Mouse (Mus musculus) forebrain, embryonic 11.5 days (tissue): ENCODE measurements around the gene Raver2. TPM values are rescaled to one million over a fixed set of nuclear protein-coding genes. Genes with fewer than 3 reads are reported as not detected.
A peak's percentile ranks its signal among the peaks of the same experiment; 100 is the strongest.

ENCODE experiments used
- ATAC-seq: fragments of 200-750 bp; cut with Nextera tagmentation; replicated peaks from 2 replicates; pipeline ENCODE4 v1.8.0; 2017; ENCODE audit warnings: moderate TSS enrichment; ENCODE audit not compliant: low FRiP score
- DNase-seq: peaks from one replicate; pipeline ENCODE4 v3.0.0-alpha.2; 2017; ENCODE audit warnings: low spot score
- H3K27ac ChIP-seq: fragments of 300-500 bp; sonication (generic); 2 replicates; pipeline ENCODE4 v1.5.1; 2014; ENCODE audit warnings: low read depth, low read length
- H3K27me3 ChIP-seq: fragments of 300-500 bp; sonication (generic); 2 replicates; pipeline ENCODE4 v1.6.1; 2014; ENCODE audit warnings: mild to moderate bottlenecking, low read length, mixed read lengths; ENCODE audit not compliant: control insufficient read depth, insufficient read depth
- H3K36me3 ChIP-seq: fragments of 300-500 bp; sonication (generic); 2 replicates; pipeline ENCODE4 v1.6.1; 2014; ENCODE audit warnings: mild to moderate bottlenecking, low read length, moderate library complexity, mixed read lengths; ENCODE audit not compliant: control insufficient read depth, insufficient read depth
- H3K4me1 ChIP-seq: fragments of 300-500 bp; sonication (generic); replicated peaks from 2 replicates; pipeline ENCODE4 v1.6.1; 2014; ENCODE audit warnings: low read length, mixed read lengths; ENCODE audit not compliant: control insufficient read depth, insufficient read depth
- H3K4me2 ChIP-seq: fragments of 300-500 bp; sonication (generic); 2 replicates; pipeline ENCODE4 v1.6.1; 2014; ENCODE audit warnings: low read depth, mild to moderate bottlenecking, low read length, moderate library complexity, mixed read lengths; ENCODE audit not compliant: severe bottlenecking
- H3K4me3 ChIP-seq: fragments of 300-500 bp; sonication (generic); 2 replicates; pipeline ENCODE4 v1.5.1; 2014; ENCODE audit warnings: low read depth, low read length
- H3K9ac ChIP-seq: fragments of 300-500 bp; sonication (generic); 2 replicates; pipeline ENCODE4 v1.6.1; 2014; ENCODE audit warnings: low read length
- H3K9me3 ChIP-seq: fragments of 300-500 bp; sonication (generic); 2 replicates; pipeline ENCODE4 v1.6.1; 2016; ENCODE audit warnings: low read length, mixed read lengths; ENCODE audit not compliant: control insufficient read depth
- WGBS: fragments of 180-500 bp; shearing (Covaris S2); extraction: QIAGEN DNeasy Blood & Tissue Kit; methylation state at CpG from one replicate; pipeline ENCODE4 v1.1.7; 2014; 5-methylcytosine and 5-hydroxymethylcytosine counted together
- polyA plus RNA-seq: library from polyadenylated mRNA; unstranded; fragments of >200 nt; fragmentation: Nextera tagmentation; extraction: Ambion mirVana; gene quantifications from 2 replicates; pipeline ENCODE4 v1.2.1, GENCODE M21; 2014

The Raver2 gene
- polyA plus RNA-seq, 1 experiment from 2014 or later: 13.7 TPM

- no peaks in the 10 kb centered on the region for H3K27me3 ChIP-seq
- no peak overlapping the region for H3K27ac ChIP-seq
- H3K9ac ChIP-seq: no peak overlapping the region
- H3K36me3 ChIP-seq: no peaks in the 10 kb centered on the region
- H3K9me3 ChIP-seq: no peaks in the 10 kb centered on the region
- ATAC-seq (no peak), DNase-seq (no peak)
- 94% methylated on average over 14 of the region's 14 CpGs for WGBS
- H3K4me3 ChIP-seq: no peak overlapping the region
- no peaks in the 10 kb centered on the region for H3K4me1 ChIP-seq
- H3K4me2 ChIP-seq: no peak overlapping the region
Measured at GRCm38 (mm10) chr4:101135909-101136308, 67.1 kb downstream of the Raver2 start.

GRCm38 (mm10) chr4:101137975-101138374, 69.2 kb downstream of the Raver2 start:
- Histone ChIP-seq H3K27me3 (no peaks in the 10 kb centered on the region), H3K4me1 (no peaks in the 10 kb centered on the region), H3K4me3 (no peak overlapping the region), H3K9me3 (no peaks in the 10 kb centered on the region), H3K4me2 (no peak overlapping the region), H3K9ac (no peak overlapping the region), H3K27ac (no peak overlapping the region), H3K36me3 (no peaks in the 10 kb centered on the region)
- ATAC-seq: no peak
- no peak for DNase-seq
- 85% methylated on average over 11 of the region's 11 CpGs for WGBS

- H3K27ac ChIP-seq: no peak overlapping the region
- no peaks in the 10 kb centered on the region for H3K27me3 ChIP-seq
- ATAC-seq (no peak), DNase-seq (no peak)
- 86% methylated on average over 5 of the region's 5 CpGs for WGBS
- H3K4me3 ChIP-seq: no peak overlapping the region
- H3K4me1 ChIP-seq: no peaks in the 10 kb centered on the region
- H3K4me2 ChIP-seq: no peak overlapping the region
- no peaks in the 10 kb centered on the region for H3K36me3 ChIP-seq
- H3K9ac ChIP-seq: no peak overlapping the region
- no peaks in the 10 kb centered on the region for H3K9me3 ChIP-seq
Measured at GRCm38 (mm10) chr4:101141768-101142167, 73.0 kb downstream of the Raver2 start.

- Histone ChIP-seq H3K4me2 (no peak overlapping the region), H3K9me3 (no peaks in the 10 kb centered on the region), H3K4me3 (no peak overlapping the region), H3K36me3 (no peaks in the 10 kb centered on the region), H3K27ac (no peak overlapping the region), H3K9ac (no peak overlapping the region), H3K27me3 (no peaks in the 10 kb centered on the region), H3K4me1 (no peaks in the 10 kb centered on the region)
- no peak for ATAC-seq
- WGBS: 83% methylated on average over 4 of the region's 4 CpGs
- DNase-seq: no peak
Measured at GRCm38 (mm10) chr4:101143901-101144300, 75.1 kb downstream of the Raver2 start.

GRCm38 (mm10) chr4:101144361-101144760, 75.6 kb downstream of the Raver2 start:
- Histone ChIP-seq H3K4me1 (no peaks in the 10 kb centered on the region), H3K27me3 (no peaks in the 10 kb centered on the region), H3K9ac (no peak overlapping the region), H3K9me3 (no peaks in the 10 kb centered on the region), H3K36me3 (no peaks in the 10 kb centered on the region), H3K4me3 (no peak overlapping the region), H3K27ac (no peak overlapping the region), H3K4me2 (no peak overlapping the region)
- DNase-seq: no peak
- WGBS: 85% methylated on average over 4 of the region's 4 CpGs
- ATAC-seq: no peak

GRCm38 (mm10) chr4:101144790-101145189, 76.0 kb downstream of the Raver2 start:
- Histone ChIP-seq H3K4me1 (no peaks in the 10 kb centered on the region), H3K4me2 (no peak overlapping the region), H3K9ac (no peak overlapping the region), H3K27me3 (no peaks in the 10 kb centered on the region), H3K27ac (no peak overlapping the region), H3K36me3 (no peaks in the 10 kb centered on the region), H3K9me3 (no peaks in the 10 kb centered on the region), H3K4me3 (no peak overlapping the region)
- 88% methylated on average over 7 of the region's 7 CpGs for WGBS
- ATAC-seq (no peak), DNase-seq (no peak)

- WGBS: 29% methylated on average over 9 of the region's 9 CpGs
- no peak overlapping the region for H3K9ac ChIP-seq
- peak; percentile 78 for DNase-seq
- no peak overlapping the region for H3K4me3 ChIP-seq
- H3K4me2 ChIP-seq: peak overlapping the region; percentile 3; the same call in 1 of the 2 replicates
- no peak overlapping the region for H3K27ac ChIP-seq
- no peaks in the 10 kb centered on the region for H3K27me3 ChIP-seq
- H3K36me3 ChIP-seq: no peaks in the 10 kb centered on the region
- no peaks in the 10 kb centered on the region for H3K4me1 ChIP-seq
- H3K9me3 ChIP-seq: no peaks in the 10 kb centered on the region
- peak; percentile 70 for ATAC-seq
Measured at GRCm38 (mm10) chr4:101146047-101146745, 77.4 kb downstream of the Raver2 start.

GRCm38 (mm10) chr4:101146891-101147655, 78.3 kb downstream of the Raver2 start:
- Histone ChIP-seq H3K9ac (no peak overlapping the region), H3K27ac (no peak overlapping the region), H3K4me3 (no peak overlapping the region), H3K36me3 (no peaks in the 10 kb centered on the region), H3K9me3 (no peaks in the 10 kb centered on the region), H3K4me1 (no peaks in the 10 kb centered on the region), H3K4me2 (no peak overlapping the region), H3K27me3 (no peaks in the 10 kb centered on the region)
- 93% methylated on average over 11 of the region's 11 CpGs for WGBS
- DNase-seq (no peak), ATAC-seq (no peak)
